ENCODE assay signal across 8 mouse cellular contexts in the genomic region with DNA sequence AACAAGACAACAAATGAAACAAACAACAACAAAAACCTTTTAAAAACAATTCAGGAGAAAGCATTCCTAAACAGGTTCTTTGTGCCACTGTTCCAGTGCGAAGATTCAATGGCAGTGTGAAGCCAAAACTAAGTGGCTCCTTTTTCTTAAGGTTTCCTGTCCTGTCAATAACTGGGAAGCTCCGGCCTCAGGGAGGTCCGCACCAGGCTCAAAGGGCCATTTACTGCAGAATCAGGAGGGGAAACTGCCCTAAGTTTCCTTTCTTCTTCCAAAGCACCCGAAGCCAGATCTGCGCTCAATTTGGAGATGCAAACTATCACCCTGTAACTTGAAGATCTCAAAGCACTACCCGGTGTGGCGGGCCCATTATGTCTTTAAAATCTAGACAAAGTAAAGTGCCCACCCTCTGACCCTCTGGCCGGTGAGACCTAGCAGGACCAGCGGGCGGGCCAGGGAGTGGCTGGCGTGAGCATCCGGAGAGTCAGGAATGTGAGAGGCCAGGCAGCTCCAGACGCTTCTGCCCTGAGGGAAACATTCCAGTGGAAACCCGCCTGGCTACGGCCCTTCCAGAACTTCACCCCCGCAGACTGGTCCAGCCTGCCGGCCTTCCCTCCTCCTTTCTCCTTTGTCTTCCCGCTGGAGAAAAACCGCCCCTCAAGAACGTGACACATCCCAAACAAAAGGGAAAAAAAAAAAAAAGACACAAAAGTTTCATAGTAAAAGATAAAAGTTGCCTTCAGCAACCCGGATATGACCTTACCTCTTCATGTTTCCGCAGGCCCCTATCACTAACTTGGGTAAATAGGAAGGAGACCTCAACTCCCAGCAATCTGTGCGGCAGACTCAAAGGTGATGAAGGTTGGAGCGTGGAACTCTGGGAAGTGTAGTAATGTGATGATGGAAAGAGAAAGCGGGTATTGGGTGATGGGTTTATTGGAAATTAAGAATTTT. TPM values are rescaled to one million over a fixed set of nuclear protein-coding genes. Genes with fewer than 3 reads are reported as not detected.
A peak's percentile ranks its signal among the peaks of the same experiment; 100 is the strongest.
DNase-seq lines count a peak whose midpoint lies in the region; ATAC-seq and TF ChIP-seq lines count a peak whose summit lies in the region.

Gene Rbm41, minus strand, starts transcription at position 856 of the 951 bp plus-strand sequence.

- no peak for TF ChIP-seq CTCF in C2C12 (IDR thresholded peaks at IDR 0.05; ENCODE audit: control insufficient read depth, insufficient read depth, insufficient read length)
- TF ChIP-seq CTCF in bone marrow, adult 2 months (IDR thresholded peaks at IDR 0.05; ENCODE audit: control insufficient read depth, insufficient read depth, low read length): no peak
- TF ChIP-seq CTCF in embryonic fibroblast, embryonic 13.5 days (IDR thresholded peaks at IDR 0.05; ENCODE audit: borderline replicate concordance, insufficient read depth, low read length): no peak

- TF ChIP-seq POLR2A in bone marrow, adult 2 months (IDR thresholded peaks at IDR 0.05; ENCODE audit: borderline replicate concordance, control insufficient read depth, low read depth, low read length): no peak
- no peak for TF ChIP-seq POLR2A in embryonic fibroblast, embryonic 13.5 days (IDR thresholded peaks at IDR 0.05; ENCODE audit: low read depth, low read length)

- peaks cover 23% of the 10 kb centered on the region for H3K79me2 ChIP-seq in C2C12 (ENCODE audit: control insufficient read depth, insufficient read depth)

- ATAC-seq in heart, embryonic 13.5 days (ENCODE audit: extremely low read depth, insufficient number of reproducible peaks, low FRiP score, low TSS enrichment): no peak
- ATAC-seq in liver, embryonic 11.5 days (replicated peaks; ENCODE audit: low FRiP score): peak; percentile 88
- peak; percentile 67; the same call in 1 of the 2 replicates for ATAC-seq in stomach, embryonic 14.5 days (ENCODE audit: insufficient number of reproducible peaks, insufficient read depth, low FRiP score, low read depth)

- peak within 1 kb of the TSS; percentile 49 for H3K4me3 ChIP-seq in C2C12 (ENCODE audit: insufficient read depth, poor library complexity, severe bottlenecking)
- peak within 1 kb of the TSS; percentile 84 for H3K4me3 ChIP-seq in bone marrow, adult 2 months (replicated peaks; ENCODE audit: control insufficient read depth, low read depth, low read length)
- H3K4me3 ChIP-seq in embryonic fibroblast, embryonic 13.5 days (ENCODE audit: insufficient read depth, low read length): peak within 1 kb of the TSS; percentile 77
- H3K4me3 ChIP-seq in heart, embryonic 13.5 days: peak within 1 kb of the TSS; percentile 64
- H3K4me3 ChIP-seq in liver, embryonic 11.5 days (ENCODE audit: low read depth, low read length): peak within 1 kb of the TSS; percentile 61
- peak within 1 kb of the TSS; percentile 53 for H3K4me3 ChIP-seq in stomach, embryonic 14.5 days (ENCODE audit: low read depth, low read length)

- peak within 1 kb of the TSS; percentile 80 for H3K9ac ChIP-seq in heart, embryonic 13.5 days
- H3K9ac ChIP-seq in liver, embryonic 11.5 days (ENCODE audit: low read depth, low read length): peak within 1 kb of the TSS; percentile 66
- peak within 1 kb of the TSS; percentile 38 for H3K9ac ChIP-seq in stomach, embryonic 14.5 days (replicated peaks; ENCODE audit: low read depth, low read length)

- peaks cover 16% of the 10 kb centered on the region for H3K79me3 ChIP-seq in C2C12 (ENCODE audit: low read depth)

- no peak within 1 kb of the TSS; the same call in 1 of the 2 replicates for H3K27ac ChIP-seq in bone marrow, adult 2 months (ENCODE audit: control insufficient read depth, insufficient read depth, low read depth, low read length, poor library complexity)
- peak within 1 kb of the TSS; percentile 82 for H3K27ac ChIP-seq in embryonic fibroblast, embryonic 13.5 days (ENCODE audit: insufficient read depth, low read length)
- peak within 1 kb of the TSS; percentile 82 for H3K27ac ChIP-seq in heart, embryonic 13.5 days (replicated peaks)
- H3K27ac ChIP-seq in liver, embryonic 11.5 days (ENCODE audit: low read depth, low read length): peak within 1 kb of the TSS; percentile 38; the same call in 1 of the 2 replicates
- H3K27ac ChIP-seq in stomach, embryonic 14.5 days (ENCODE audit: low read length): peak within 1 kb of the TSS; percentile 48

- peak within 1 kb of the TSS; percentile 34 for H3ac ChIP-seq in C2C12 (ENCODE audit: control insufficient read depth, insufficient read length, low read depth)

- no peaks in the 10 kb centered on the region; the same call in 1 of the 2 replicates for H3K4me1 ChIP-seq in bone marrow, adult 2 months (ENCODE audit: control insufficient read depth, insufficient read depth, low read length)
- no peaks in the 10 kb centered on the region for H3K4me1 ChIP-seq in embryonic fibroblast, embryonic 13.5 days (ENCODE audit: control insufficient read depth, insufficient read depth, low read length)
- H3K4me1 ChIP-seq in heart, embryonic 13.5 days: no peaks in the 10 kb centered on the region; the same call in 1 of the 2 replicates
- H3K4me1 ChIP-seq in liver, embryonic 11.5 days (replicated peaks; ENCODE audit: control insufficient read depth, insufficient read depth, low read length): no peaks in the 10 kb centered on the region
- H3K4me1 ChIP-seq in stomach, embryonic 14.5 days (ENCODE audit: control insufficient read depth, insufficient read depth, low read length): no peaks in the 10 kb centered on the region

- DNase-seq in kidney, postnatal 10 days: peak; percentile 54
- peak; percentile 42 for DNase-seq in liver, embryonic 11.5 days (ENCODE audit: low spot score)
- DNase-seq in naive thymus-derived CD4-positive, alpha-beta T cell, adult 2 months (ENCODE audit: low read depth): peak; percentile 76

- no peaks in the 10 kb centered on the region for H3K36me3 ChIP-seq in C2C12 (ENCODE audit: control insufficient read depth, insufficient read depth)
- H3K36me3 ChIP-seq in heart, embryonic 13.5 days: peaks cover 20% of the 10 kb centered on the region
- H3K36me3 ChIP-seq in liver, embryonic 11.5 days (ENCODE audit: control insufficient read depth, insufficient read depth, low read length): peaks cover 2% of the 10 kb centered on the region; the same call in 1 of the 2 replicates
- peaks cover 3% of the 10 kb centered on the region for H3K36me3 ChIP-seq in stomach, embryonic 14.5 days (ENCODE audit: control insufficient read depth, insufficient read depth, low read length)

- H3K9me3 ChIP-seq in heart, embryonic 13.5 days: no peaks in the 10 kb centered on the region
- no peaks in the 10 kb centered on the region for H3K9me3 ChIP-seq in liver, embryonic 11.5 days (ENCODE audit: control insufficient read depth, low read length)
- no peaks in the 10 kb centered on the region for H3K9me3 ChIP-seq in stomach, embryonic 14.5 days (ENCODE audit: control insufficient read depth, low read depth, low read length)

- H3K4me2 ChIP-seq in heart, embryonic 13.5 days: peak within 1 kb of the TSS; percentile 67
- peak within 1 kb of the TSS; percentile 64 for H3K4me2 ChIP-seq in liver, embryonic 11.5 days
- peak within 1 kb of the TSS; percentile 43 for H3K4me2 ChIP-seq in stomach, embryonic 14.5 days (replicated peaks; ENCODE audit: low read depth, low read length)

- 8% methylated on average over 25 of the region's 25 CpGs for WGBS in bone marrow, adult 2 months
- 13% methylated on average over 25 of the region's 25 CpGs for WGBS in heart, embryonic 13.5 days
- 13% methylated on average over 24 of the region's 25 CpGs for WGBS in liver, embryonic 11.5 days
- whole genome bisulfite sequencing in stomach, embryonic 14.5 days: 20% methylated on average over 25 of the region's 25 CpGs

- H3K27me3 ChIP-seq in C2C12 (ENCODE audit: control insufficient read depth, insufficient read depth, insufficient read length): no peaks in the 10 kb centered on the region
- no peaks in the 10 kb centered on the region for H3K27me3 ChIP-seq in heart, embryonic 13.5 days (replicated peaks)
- no peaks in the 10 kb centered on the region for H3K27me3 ChIP-seq in liver, embryonic 11.5 days (replicated peaks; ENCODE audit: control insufficient read depth, insufficient read depth, low read length)
- no peaks in the 10 kb centered on the region for H3K27me3 ChIP-seq in stomach, embryonic 14.5 days (ENCODE audit: control insufficient read depth, insufficient read depth, low read length)

TF ChIP-seq in C2C12, 6 proteins besides CTCF, POLR2A, EP300 and RAD21:
- TF ChIP-seq MAX (IDR thresholded peaks at IDR 0.05) (no peak), MYOD1 (IDR thresholded peaks at IDR 0.05; ENCODE audit: control insufficient read depth, insufficient read length, low read depth) (no peak), MYOG (IDR thresholded peaks at IDR 0.05; ENCODE audit: control insufficient read depth, extremely low read depth, insufficient read length) (no peak)

RNA-seq across cellular contexts. Expression of gene Rbm41, which starts in this region (rescaled TPM):
- 1.2 TPM for polyA plus RNA-seq in C2C12 (2012; fragmentation: generic; extraction: Trizol)
- polyA plus RNA-seq in bone marrow, adult 2 months (2011; ENCODE audit: insufficient read depth, insufficient read length, low replicate concordance, missing spikeins): 2.9 and 5.0 TPM in 2 replicates
- 12.0 and 12.7 TPM in 2 replicates for polyA plus RNA-seq in embryonic fibroblast, embryonic 13.5 days (2011; ENCODE audit: insufficient read length, low read depth, missing spikeins)
- 3.8 and 3.9 TPM in 2 replicates for polyA plus RNA-seq in heart, embryonic 13.5 days (2015; fragmentation: Nextera tagmentation; extraction: Ambion mirVana)
- polyA plus RNA-seq in liver, embryonic 11.5 days (2014; fragmentation: Nextera tagmentation; extraction: Ambion mirVana): 3.9 and 4.8 TPM in 2 replicates
- 7.8 and 8.6 TPM in 2 replicates for polyA plus RNA-seq in stomach, embryonic 14.5 days (2014; fragmentation: Nextera tagmentation; extraction: Ambion mirVana)
